Mouse (Mus musculus) left cerebral cortex, postnatal 36 days (tissue): ENCODE data around the gene Trf. TPM values are rescaled to one million over a fixed set of nuclear protein-coding genes. Genes with fewer than 3 reads are reported as not detected.

Source experiments
- DNase-seq, 2 experiments: peaks; one replicate each; pipeline ENCODE4 v3.0.0; 2021 to 2022; ENCODE audit warnings: low spot score in 2 of 2, mixed read lengths in 1 of 2
- intact Hi-C: fragments of 180-260 bp; cut with DNase I; formaldehyde crosslinking; loops from one replicate; pipeline ENCODE4 v1.15.1; 2025
- total RNA-seq, 2 experiments: library from RNA; stranded (reverse); gene quantifications; 2 replicates each; pipeline ENCODE4 v1.2.3; 2021

Gene Trf
- total RNA-seq, 2 experiments from 2014 or later = 136 to 214 TPM

DNA sequence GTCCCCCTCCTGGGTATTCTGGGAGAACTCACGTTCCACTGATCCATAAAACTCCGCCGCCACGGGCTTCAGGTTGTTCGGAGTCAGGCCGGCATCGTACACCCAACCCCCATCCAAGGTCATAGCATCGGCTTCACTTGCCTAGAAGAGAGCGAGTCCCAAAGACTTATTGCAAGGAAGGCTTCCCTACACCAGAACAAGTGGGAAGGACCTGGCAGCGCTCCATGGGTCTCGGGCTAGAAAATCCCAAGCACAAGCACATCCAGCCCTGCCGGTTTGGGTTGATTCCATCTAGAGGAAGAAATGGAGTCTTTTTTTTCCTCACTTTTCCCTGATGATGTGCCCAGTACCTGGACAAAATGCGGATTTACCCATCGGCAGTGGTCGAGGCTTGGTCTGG, 3.4 kb downstream of the Trf start:
- intact Hi-C loops = loop anchor here (5.0 kb wide), 1 partner anchor 75 kb away; no protein-coding TSS in a partner anchor
- no peak for DNase-seq

DNA sequence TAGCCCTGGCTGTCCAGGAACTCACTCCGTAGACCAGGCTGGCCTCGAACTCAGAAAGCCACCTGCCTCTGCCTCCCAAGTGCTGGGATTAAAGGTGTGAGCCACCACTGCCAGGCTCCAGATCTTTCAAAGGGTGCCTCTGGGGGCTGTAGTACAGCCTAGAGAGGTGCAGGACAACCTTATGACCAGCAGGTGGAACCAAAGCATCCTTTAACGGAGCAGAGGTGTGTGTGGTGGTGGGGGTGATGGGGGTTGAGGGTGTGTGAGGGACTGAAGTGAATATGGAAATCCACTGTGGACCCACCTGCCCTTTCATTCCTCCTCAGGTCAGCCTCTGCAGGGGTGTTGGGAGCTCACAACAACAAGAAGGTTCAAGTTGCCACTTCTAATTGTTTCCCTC, 4.8 kb downstream of the Trf start:
- intact Hi-C loops = loop anchor here (5.0 kb wide), 1 partner anchor 77 kb away; no protein-coding TSS in a partner anchor
- DNase-seq = no peak

GRCm38 (mm10) chr9:103224721-103225120, 5.5 kb downstream of the Trf start:
- intact Hi-C loops = loop anchor here (5.0 kb wide), 1 partner anchor 78 kb away; no protein-coding TSS in a partner anchor

GRCm38 (mm10) chr9:103214281-103214680, 16.0 kb downstream of the Trf start:
- DNase-seq = no peak
- intact Hi-C loops = no loop called here

More at GRCm38 (mm10) chr9:103224721-103225120, 5.5 kb downstream of the Trf start:
- DNase-seq = no peak

GRCm38 (mm10) chr9:103213631-103214030, 16.6 kb downstream of the Trf start:
- DNase-seq = no peak
- intact Hi-C loops = no loop called here

DNA sequence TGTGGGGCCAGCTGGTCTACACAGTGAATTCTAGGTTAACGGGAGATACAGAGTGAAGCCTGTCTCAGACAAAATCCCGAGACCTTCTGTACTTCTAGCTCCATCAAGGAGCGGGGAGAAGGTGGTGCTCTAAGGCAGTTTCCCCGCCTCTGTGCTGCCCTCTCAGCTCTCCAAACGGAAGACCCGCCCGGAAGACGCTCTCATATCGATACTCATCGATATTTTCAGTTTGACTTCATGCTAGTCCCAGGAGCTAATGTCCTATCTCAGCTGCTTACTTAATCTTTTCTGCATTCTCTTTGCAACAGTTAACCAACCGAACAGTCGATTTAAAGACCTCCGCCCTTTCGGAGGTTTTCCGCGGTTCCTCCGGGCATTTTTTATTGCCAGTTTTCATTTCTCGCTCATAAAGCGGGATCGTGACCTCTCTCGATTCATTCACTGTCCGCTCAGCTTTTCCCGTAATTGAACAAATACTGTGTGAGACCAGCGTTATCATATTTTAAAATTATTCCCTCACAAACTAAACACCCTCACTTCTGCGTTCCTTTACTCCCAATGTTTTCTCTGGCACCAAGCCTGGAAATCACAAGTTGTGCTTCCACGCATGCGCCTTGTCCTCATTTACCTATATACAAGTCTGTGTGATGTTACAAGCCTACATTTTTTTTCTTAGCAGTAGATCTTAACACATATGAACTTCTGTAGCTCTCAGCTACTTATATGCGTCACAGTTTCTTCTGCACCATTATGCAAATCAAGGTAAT, 17.4 kb downstream of the Trf start:
- DNase-seq = no peak
- intact Hi-C loops = no loop called here

DNA sequence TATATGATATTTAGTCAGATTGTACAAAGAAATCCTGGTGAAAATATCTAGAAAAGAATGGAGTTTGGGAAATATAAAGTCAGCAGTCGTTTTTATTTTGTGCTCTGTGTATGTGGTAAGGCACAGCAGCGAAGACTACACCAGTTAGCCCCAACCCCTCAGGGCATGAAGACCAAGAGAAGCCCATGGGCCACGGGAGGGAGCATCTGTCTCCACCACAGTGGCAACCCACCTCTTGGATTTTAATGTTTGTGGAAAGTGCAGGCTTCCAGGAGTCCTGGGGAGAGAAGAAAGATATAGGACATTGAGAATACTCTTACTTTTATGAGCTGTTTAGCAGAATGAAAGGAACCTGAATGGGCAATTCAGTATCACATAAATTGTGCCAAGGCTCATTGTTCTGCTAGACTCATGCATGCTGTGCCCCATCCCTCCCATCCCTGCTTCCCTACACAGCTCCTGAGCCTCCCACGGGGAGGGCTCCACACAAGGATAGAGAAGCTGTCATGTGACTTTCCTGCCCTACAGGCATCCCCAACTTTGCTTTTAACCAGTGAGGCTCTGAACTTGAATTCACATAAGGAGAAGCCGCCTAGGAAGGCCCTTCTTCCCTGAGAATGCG, 21.3 kb downstream of the Trf start:
- intact Hi-C loops = loop anchor here (10.0 kb wide), 1 partner anchor 304 kb away; no protein-coding TSS in a partner anchor
- DNase-seq = no peak

- intact Hi-C loops = loop anchor here (2.0 to 10.0 kb wide), 2 partner anchors 95 to 303 kb away; no protein-coding TSS in a partner anchor
- peak; percentile 45 to 50 for DNase-seq
These were observed 22.4 kb downstream of the Trf start for GRCm38 (mm10) chr9:103207846-103208245.

- DNase-seq = no peak
- intact Hi-C loops = loop anchor here (2.0 to 10.0 kb wide), 2 partner anchors 97 to 301 kb away; no protein-coding TSS in a partner anchor
These were observed 24.5 kb downstream of the Trf start for GRCm38 (mm10) chr9:103205786-103206185.

DNA sequence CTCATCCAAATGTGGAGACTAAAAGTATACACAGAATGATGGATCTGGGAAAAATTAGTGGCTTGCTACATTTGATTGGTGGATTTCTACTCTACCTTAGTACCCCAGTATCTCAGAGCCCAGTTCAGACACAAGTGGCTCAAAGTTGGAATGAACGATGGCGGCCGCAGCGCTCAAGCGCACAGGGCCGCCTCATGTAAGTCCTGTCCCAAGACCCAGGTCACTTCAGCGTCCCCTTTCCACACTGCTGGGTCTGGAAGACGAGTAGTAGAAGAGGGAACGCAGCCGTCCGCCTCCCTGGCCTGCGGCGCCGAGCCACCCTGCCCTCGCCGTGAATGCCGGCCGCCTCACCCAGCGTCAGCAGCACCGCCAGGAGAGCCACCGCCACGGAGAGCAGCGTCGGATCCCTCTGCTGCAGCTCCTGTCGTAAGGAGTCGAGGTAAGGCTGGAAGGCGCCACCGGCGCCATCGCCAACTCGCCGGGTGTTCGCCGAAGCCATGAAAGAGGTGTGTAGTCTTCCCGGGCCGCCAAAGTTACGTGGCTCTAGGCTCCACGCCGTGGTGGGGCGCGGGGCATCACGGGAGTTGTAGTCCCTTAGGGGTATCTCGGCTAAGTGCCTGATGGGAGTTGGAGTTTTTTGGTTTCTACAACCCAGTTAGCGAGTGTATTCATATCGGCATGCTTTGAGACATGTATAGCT, 28.5 kb downstream of the Trf start, which contains the start of gene Srprb:
Gene Srprb (minus strand): TSS at position 577 of the 700 bp plus-strand sequence.
- intact Hi-C loops = loop anchor here (10.0 kb wide), 1 partner anchor 297 kb away; no protein-coding TSS in a partner anchor
- peak; percentile 90 to 93 for DNase-seq

GRCm38 (mm10) chr9:103188416-103188815, 41.8 kb downstream of the Trf start:
- no peak for DNase-seq
- intact Hi-C loops = no loop called here

GRCm38 (mm10) chr9:103186747-103187146, 43.5 kb downstream of the Trf start:
- DNase-seq = no peak
- intact Hi-C loops = no loop called here

DNA sequence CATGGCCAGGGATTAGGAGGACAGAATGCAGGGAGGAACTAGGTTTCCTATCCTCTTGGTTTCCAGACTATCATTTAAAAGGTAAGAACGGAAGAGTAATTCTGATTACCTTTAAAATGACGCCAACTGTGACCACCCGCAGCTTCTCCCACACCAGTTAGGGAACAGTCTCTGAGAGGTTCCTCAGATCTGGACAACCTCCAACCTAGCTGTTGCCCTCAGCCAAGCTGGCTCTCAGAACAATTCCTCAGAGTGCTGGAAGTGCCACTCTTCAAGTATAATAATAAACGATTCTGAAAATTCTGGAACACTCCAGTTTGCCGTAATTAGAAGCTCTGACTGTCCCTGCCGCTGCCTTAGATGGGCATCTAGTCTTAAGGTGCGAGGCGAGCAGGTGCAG, 44.3 kb downstream of the Trf start:
- intact Hi-C loops = no loop called here
- DNase-seq = no peak

- intact Hi-C loops = no loop called here
- DNase-seq = no peak
These were observed 45.4 kb downstream of the Trf start for GRCm38 (mm10) chr9:103184855-103185254.

DNA sequence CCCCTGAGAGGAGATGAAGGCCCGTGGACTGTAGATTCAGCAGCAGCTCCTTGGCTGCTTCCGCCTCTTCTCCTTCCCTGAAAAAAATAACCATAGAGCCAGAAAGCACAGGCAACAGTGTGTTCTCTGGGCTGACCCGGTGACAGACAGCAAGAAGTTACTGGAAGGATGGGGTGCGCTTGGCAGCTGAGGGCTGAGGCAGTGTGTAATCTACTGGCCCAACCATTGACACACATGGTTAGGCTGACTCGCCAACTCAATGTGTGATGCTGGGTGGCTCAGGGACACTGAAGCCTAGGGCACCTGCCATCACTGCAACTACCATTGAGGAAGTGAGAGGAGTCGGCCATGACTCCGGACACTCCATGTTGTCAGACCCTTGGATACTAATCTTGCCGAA, 48.4 kb downstream of the Trf start:
- intact Hi-C loops = no loop called here
- no peak for DNase-seq

DNA sequence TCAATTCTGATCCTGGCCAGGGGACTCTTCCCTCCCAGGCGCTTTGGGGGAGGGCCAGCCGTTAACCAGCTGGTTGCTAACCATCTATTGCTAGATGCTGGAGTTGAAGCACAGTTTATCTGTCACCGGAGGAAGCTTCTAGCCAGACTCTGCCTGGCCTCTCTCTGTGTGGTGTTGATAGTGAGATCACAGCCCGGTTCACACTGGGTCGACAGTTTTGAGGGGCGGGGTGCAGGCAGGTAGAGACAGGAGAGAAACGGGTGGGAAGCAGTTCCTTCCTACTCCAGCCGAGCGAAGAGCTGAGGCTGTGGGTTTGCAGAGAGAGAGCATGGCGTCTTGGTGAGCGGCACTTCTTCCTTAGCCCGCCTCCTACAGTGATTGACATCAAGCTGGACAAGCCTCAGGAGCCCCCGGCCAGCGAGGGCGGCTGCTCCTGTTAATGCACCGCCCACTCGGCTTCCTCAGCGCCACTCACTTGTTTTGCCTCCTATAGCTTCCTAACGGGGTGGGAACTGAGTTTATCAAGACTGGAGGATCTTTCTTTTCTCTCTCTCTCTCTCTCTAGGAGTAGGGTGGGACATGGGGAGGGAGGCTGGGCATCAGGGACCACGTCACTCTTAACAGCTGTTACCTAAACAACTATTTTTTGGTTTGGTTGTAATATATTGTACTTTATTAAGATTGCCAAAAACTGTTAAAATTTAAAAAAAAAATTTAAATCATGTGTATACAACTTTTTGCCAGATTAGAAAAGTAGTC, 49.3 kb downstream of the Trf start:
- peak in 1 of 2 experiments; percentile 41 for DNase-seq
- intact Hi-C loops = no loop called here

GRCm38 (mm10) chr9:103180303-103180702, 49.9 kb downstream of the Trf start:
- intact Hi-C loops = no loop called here
- no peak for DNase-seq

DNA sequence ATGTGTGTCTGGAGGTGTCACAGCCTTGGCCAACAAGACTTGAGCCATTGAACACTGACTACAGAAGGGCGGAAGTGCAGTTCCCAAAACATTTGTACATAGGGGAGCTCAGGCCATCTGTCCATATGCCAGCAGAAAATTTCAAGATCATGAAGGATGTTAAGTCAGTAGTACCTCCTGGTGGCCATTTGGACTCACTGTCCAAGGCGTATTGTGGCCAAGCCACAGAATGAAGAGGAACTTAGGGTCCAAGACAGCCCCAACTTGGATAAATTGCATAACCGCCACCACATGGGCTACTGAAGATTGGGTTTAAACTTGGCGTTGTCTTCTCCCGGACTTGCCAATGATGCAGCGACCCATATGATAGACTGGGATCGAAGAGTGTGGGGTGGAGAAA, 54.6 kb downstream of the Trf start:
- intact Hi-C loops = no loop called here
- DNase-seq = no peak

- no peak for DNase-seq
- intact Hi-C loops = no loop called here
These were observed 55.3 kb downstream of the Trf start for GRCm38 (mm10) chr9:103174771-103175519.
